Mouse (Mus musculus) megakaryocyte, adult 5-6 weeks (primary cell): Measurements from ENCODE around the gene Cyld. TPM values are rescaled to one million over a fixed set of nuclear protein-coding genes. Genes with fewer than 3 reads are reported as not detected.
"Not testable (repeated sequence)": the region's sequence is repeated elsewhere in the genome, so short reads cannot be mapped to it uniquely, and the experiment has no call there.

ENCODE experiments used
- ATAC-seq: 2 replicates; pipeline ENCODE4 v1.8.0; 2016; ENCODE audit warnings: mild to moderate bottlenecking, inconsistent platforms; ENCODE audit not compliant: poor library complexity, severe bottlenecking
- total RNA-seq, 2 experiments: library from RNA; stranded (forward) in 1 of 2; stranded (reverse) in 1 of 2; fragments of 153-499, 151-499 nt in 1 of 2; fragments of 221-1000, 200-1000 nt in 1 of 2; gene quantifications; 2 replicates each; pipeline versions ENCODE4 v1.2.3 to v1.2.4; 2015 to 2017

Cyld gene
- total RNA-seq, 2 experiments from 2014 or later: 40.6 to 50.0 TPM

DNA sequence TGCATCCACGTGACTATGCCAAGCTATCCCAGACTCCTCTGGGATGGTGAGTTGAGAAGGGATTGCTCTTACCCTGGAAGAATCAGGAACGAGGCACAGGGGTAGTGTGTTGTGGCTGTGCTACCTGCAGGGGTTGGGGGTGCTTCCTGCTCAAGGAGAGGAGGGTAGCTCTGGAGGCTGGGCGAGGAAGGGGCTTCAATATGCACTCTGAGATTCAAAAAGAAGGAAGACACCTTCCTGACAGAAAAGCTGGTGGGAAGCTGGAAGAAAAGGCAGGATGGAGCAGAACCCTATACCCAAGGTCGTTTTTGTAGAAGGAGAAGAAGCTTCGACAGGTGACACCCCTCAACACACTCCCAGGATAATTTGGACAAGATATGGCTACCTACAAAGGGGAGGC is 84.5 kb downstream of the Cyld start:
- no peak for ATAC-seq

DNA sequence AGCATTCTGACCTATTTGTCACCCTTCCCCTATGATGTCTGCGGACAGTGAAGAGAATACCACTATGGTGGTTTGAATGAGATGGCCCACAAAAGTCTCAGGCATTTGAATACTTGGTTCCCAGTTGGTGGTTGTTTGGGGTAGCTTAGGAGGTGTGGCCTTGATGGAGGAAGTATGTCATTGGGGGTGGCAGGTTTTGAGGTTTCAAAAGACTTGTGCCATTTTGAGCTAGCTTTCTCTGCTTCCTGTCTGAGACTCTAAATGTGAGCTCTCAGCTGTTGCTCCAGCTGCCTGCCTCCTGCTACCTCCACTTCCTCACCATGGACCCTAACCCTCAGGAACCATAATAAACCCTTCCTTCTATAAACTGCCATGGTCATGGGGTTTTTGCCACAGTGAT is 86.9 kb downstream of the Cyld start:
- ATAC-seq: peak; percentile 52

DNA sequence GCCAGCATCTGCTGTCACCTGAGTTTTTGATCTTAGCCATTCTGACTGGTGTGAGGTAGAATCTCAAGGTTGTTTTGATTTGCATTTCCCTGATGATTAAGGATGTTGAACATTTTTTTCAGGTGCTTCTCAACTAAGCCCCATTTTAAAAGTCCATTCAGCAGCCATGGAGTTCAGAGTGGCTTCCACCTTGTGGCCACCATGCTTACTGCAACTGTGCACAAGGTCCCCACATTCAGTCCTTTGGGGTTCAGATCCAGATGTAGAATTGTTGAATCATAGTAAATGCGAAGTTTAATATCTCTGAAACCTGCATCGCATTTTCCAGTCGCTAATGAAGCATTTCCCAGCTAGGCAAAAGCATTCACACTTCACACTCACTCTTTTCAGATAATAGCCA is 91.5 kb downstream of the Cyld start:
- ATAC-seq: not testable (repeated sequence)

DNA sequence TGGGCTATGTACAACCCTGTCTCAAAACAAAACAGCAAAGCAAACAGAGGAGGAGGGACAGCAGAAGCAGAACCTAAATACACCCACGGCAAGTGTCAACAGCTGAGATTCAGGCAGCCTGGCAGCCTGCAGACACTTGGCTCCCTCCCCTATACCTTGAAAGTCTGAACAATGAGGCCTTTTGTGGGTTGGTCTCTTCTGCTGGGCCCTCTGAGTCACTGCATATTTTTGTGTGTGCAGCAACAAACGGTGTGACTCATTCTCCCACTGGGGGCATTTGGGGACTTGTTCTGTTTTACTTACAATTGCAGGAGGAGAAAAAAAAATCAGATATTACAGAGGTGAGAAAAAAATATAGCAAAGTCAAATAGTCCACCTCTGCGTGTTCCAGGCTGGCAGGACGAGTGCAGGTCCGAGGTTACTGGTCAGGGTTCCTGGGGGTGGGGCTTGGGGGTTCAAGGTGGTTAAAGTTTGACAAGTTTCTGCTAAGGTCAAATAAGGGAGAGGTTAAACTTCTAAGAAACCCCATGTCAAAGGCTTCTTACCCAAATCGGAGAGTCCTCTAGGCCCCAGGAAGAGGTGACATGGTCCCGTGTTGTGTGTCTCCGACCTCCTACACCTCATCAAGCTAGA is 96.0 kb downstream of the Cyld start:
- no peak for ATAC-seq

DNA sequence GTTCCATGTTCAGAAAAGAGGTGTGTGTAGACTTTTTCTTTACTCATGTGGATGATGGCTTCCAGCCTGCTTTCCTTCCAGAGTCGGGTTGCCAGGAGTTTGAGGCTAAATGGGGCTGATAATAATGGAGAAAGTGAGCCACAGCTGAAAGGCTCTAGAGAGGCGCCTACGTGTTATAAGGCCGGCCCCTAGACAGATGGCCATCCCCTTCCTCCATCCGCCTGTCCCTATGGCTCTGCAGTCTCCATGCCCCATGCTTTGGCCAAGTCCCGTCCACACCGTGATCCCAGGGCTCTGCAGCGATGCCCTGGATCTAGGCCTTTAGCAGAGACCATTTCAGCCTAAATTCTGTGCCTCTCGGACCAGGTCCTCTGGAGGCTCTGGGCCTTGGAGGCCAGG is 96.5 kb downstream of the Cyld start:
- ATAC-seq: no peak

DNA sequence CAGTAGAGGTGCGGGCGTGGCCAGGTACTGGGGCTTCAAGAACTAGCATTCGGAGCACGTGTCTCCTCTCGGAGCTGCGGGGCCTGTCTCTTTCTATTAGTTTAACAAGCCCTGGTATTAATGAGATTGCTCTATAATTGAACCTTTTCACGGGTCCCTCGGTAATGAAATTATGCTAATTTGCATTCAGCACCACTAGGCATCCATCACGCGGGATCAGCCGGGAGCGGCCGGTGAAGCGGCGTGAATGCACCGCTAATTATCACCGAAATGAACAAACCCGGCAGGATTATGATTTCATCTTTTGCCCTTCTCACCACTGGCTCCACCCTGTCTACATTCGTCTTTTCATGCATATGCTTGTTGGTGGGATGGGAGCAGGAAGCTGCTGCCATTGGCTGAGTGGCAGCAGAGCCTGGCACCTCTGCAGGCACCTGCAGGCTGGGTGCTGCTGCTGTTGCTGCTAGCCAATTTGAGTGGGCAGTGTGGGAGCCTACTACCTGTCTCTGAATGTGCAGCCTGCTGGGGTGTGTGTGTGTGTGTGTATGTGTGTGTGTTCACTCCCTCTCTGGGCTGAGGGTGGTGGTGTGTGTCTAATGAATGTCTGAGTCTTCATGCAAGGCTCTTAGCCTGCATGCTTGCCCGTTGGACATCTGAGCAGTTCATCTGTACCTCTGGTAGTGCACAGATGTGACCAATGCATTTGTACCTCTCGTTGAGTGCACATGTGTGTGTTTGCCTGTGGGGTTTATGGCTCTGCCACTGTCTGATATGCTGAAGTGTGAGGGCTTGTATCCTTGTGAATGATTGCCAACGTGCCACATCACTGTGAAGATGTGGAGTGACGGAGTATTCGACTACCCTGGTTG is 97.2 kb downstream of the Cyld start:
- no peak for ATAC-seq

DNA sequence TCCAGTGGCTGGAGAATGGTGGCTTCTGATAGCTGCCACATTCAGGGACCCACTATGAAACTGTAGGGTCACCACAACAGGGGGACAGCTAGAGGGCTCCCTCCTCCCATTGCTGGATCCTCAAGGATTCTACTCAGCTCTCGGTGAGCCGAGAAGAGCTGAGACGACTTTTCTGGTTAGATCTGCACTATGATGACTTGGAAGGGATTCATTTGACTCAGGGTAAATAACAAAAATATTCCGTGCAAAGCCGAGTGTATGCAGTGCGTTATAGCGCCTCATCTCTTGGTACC is 97.7 kb downstream of the Cyld start:
- ATAC-seq: no peak

DNA sequence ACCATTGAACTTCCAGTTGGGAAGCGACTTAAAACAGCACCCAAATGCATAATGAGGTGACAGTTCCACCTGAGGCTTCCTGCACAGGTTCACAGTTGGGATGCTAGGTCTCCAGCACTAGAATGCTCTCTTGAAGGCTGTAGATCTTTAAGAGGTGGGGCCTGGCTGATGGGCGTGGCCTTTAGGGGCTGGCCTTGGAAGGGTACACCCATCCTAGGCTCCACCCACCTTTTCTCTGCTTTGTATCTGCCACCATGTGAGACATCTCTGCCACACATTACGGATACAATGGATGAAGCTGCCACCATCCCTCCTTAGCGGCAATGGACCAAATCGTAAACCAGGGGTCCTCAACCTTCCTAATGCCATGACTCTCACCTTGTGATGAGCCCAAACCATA is 99.1 kb downstream of the Cyld start:
- ATAC-seq: no peak

DNA sequence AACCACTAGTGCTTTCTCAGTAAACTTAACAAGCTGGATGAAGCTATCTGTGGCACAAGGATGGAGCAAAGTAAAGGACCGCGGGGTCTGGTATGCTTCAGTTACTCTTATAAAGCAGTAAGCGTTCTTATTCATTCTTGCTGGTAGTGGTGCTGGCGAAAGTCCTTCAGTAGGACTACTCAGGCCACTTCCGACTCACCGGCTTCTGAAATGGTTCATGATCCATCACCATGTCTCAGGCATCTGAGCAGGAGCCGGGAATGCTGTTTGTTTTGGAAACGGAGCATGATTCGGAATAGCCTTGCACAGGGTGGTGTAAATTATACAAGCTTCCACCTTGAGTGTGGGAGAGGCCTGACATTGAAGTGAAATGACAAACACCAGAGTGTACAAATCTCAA is 99.8 kb downstream of the Cyld start:
- ATAC-seq: no peak

Other genes with a start within 250 kb of the Cyld start
- gene Nkd1, start 175.7 kb upstream of the Cyld start, total RNA-seq (2015): not detected in 2 replicates
- gene Nkd1, start 175.7 kb upstream of the Cyld start, total RNA-seq (2017): 0.07 TPM in 1 of 2 replicates, not detected in the other
- gene Snx20, start 60.9 kb upstream of the Cyld start, total RNA-seq (2015): 60.5 and 64.6 TPM in 2 replicates
- 71.3 and 73.0 TPM in 2 replicates for gene Snx20, start 60.9 kb upstream of the Cyld start, total RNA-seq (2017)
- gene Nod2, start 49.7 kb upstream of the Cyld start, total RNA-seq (2015): 3.8 and 4.0 TPM in 2 replicates
- gene Nod2, start 49.7 kb upstream of the Cyld start, total RNA-seq (2017): 2.5 and 4.0 TPM in 2 replicates